Mouse (Mus musculus) spleen, adult 2 months (tissue): ENCODE results near the gene Auts2. TPM values are rescaled to one million over a fixed set of nuclear protein-coding genes. Genes with fewer than 3 reads are reported as not detected.

Source experiments
- DNase-seq, 2 experiments: peaks; one replicate each; pipeline versions ENCODE4 v3.0.0 to v3.0.0-alpha.2; 2012 to 2021; ENCODE audit warnings: low spot score in 2 of 2, low read depth in 1 of 2
- H3K27ac ChIP-seq: fragments of 200-500 bp; 2 replicates; pipeline ENCODE4 v1.5.1; 2012; ENCODE audit warnings: low read length, inconsistent platforms; ENCODE audit not compliant: insufficient read depth
- H3K27me3 ChIP-seq: fragments of 200-500 bp; 2 replicates; pipeline ENCODE4 v1.6.1; 2012; ENCODE audit warnings: mild to moderate bottlenecking, moderate library complexity, low read length, inconsistent platforms; ENCODE audit not compliant: control insufficient read depth, insufficient read depth
- H3K36me3 ChIP-seq: fragments of 200-500 bp; 2 replicates; pipeline ENCODE4 v1.6.1; 2012; ENCODE audit warnings: mild to moderate bottlenecking, low read length, inconsistent platforms; ENCODE audit not compliant: control insufficient read depth, insufficient read depth
- H3K4me1 ChIP-seq: fragments of 200-500 bp; 2 replicates; pipeline ENCODE4 v1.6.1; 2011; ENCODE audit warnings: inconsistent platforms; ENCODE audit not compliant: control insufficient read depth, insufficient read depth, insufficient read length
- H3K4me3 ChIP-seq: fragments of 200-500 bp; 2 replicates; pipeline ENCODE4 v1.5.1; 2011; ENCODE audit warnings: mild to moderate bottlenecking, inconsistent platforms; ENCODE audit not compliant: insufficient read depth, insufficient read length; ENCODE audit errors: extremely low read depth
- CTCF ChIP-seq: fragments of 200-500 bp; IDR thresholded peaks from 2 replicates; pipeline ENCODE4 v1.5.1; 2011; ENCODE audit warnings: mild to moderate bottlenecking, inconsistent platforms; ENCODE audit not compliant: insufficient read depth, insufficient read length, insufficient replicate concordance; ENCODE audit errors: extremely low read depth
- POLR2A ChIP-seq: fragments of 200-500 bp; IDR thresholded peaks from 2 replicates; pipeline ENCODE4 v1.6.1; 2011; ENCODE audit warnings: low read depth, low read length, inconsistent platforms
- WGBS: fragments of 180-500 bp; shearing (Covaris S2); methylation state at CpG from one replicate; pipeline ENCODE4 v1.1.7; 2018; 5-methylcytosine and 5-hydroxymethylcytosine counted together
- polyA plus RNA-seq: library from polyadenylated mRNA; depleted of rRNA; stranded (reverse); fragments of >200 nt; gene quantifications from 2 replicates; pipeline ENCODE4 v1.2.3, GENCODE M21; 2012

The Auts2 gene
- polyA plus RNA-seq, 1 experiment, result 1.3 TPM

DNA sequence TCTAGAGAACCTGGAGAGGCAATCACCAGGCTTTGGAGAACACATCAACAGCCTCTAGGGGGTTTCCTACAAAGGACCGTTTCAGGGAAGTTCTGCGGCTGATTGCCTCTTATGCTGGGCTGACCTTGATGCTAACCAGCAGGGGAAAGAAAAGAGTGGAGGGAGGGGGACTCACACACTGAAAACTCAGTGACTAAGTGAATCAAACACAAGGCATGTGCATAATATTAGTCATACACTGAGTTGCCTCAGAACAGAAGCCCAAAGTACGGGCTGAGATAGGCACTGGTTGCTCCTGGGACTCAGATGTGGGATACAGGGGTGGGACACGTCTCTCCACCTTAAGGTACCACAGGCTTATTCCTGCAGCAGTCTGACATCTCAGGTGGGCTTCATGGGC lies 667.2 kb downstream of the Auts2 start:
- no peaks in the 10 kb centered on the region for H3K36me3 ChIP-seq
- 84% methylated on average over 4 of the region's 4 CpGs for WGBS
- H3K4me1 ChIP-seq, result no peaks in the 10 kb centered on the region
- H3K27ac ChIP-seq, result no peak overlapping the region
- TF ChIP-seq POLR2A, result no peak
- no peak for TF ChIP-seq CTCF
- no peak for DNase-seq
- no peaks in the 10 kb centered on the region for H3K27me3 ChIP-seq
- H3K4me3 ChIP-seq, result no peak overlapping the region

DNA sequence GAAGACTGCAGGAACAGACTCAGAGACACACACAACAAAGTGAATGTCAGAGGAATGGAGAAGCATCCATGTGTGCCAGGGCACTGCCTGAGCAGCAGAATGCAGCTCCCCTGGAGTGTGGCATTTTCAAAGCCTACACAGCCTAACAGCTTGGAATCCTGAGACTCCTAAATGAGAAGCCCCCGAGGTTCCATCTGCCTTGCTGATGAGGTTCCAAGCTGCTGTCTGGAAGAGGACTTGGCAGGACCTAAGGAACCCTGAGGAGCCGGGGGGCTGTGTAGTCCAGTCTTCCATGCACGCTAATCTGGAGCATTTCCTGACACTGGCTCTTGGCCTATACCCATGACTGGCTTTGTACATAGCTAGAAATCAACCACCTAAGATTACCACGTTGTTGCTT lies 670.0 kb downstream of the Auts2 start:
- H3K27me3 ChIP-seq, result no peaks in the 10 kb centered on the region
- H3K4me3 ChIP-seq, result no peak overlapping the region
- no peaks in the 10 kb centered on the region for H3K4me1 ChIP-seq
- H3K36me3 ChIP-seq, result no peaks in the 10 kb centered on the region
- WGBS, result 69% methylated on average over 4 of the region's 4 CpGs
- no peak overlapping the region for H3K27ac ChIP-seq
- DNase-seq, result no peak
- TF ChIP-seq CTCF, result no peak
- no peak for TF ChIP-seq POLR2A

DNA sequence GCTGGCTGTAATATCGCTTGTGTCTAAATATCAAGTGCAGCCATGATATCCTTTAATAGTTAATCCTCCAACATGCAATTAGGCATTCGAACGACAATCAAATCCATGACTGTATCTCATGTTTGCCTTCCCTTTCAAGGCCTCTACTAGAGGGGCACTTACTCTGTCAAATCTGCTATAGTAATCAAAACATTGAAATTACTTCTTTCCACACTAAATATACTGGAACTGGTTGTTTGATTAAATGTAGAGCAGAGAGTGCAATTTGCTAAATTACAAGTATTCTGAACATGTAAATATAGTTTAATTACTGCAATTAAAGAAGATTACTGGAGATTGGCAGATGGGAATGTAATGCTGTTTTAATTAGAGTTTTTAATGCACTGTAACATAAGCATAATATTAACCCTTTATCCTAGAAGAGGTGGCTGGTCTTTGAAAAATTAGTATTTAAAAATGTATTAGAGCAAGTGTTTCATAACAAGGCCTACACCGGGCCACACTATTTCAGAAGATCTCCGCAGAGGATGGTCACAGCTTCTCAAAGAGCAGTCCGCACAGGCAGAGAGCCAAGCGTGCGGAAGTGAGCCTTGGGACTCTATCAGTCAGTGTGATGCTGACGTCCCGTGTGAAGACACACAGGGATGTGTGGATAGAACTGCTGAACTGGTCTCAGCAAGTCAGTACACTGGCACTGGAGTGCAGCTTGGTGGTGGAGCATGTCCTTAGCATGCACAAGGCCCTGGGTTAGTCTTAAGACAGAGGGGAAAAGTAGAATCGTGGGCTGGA lies 673.2 kb downstream of the Auts2 start:
- TF ChIP-seq POLR2A, result no peak
- TF ChIP-seq CTCF, result no peak
- H3K4me1 ChIP-seq, result no peaks in the 10 kb centered on the region
- no peaks in the 10 kb centered on the region for H3K36me3 ChIP-seq
- H3K27me3 ChIP-seq, result no peaks in the 10 kb centered on the region
- WGBS, result 94% methylated on average over 11 of the region's 11 CpGs
- H3K27ac ChIP-seq, result no peak overlapping the region
- no peak overlapping the region for H3K4me3 ChIP-seq
- no peak for DNase-seq

DNA sequence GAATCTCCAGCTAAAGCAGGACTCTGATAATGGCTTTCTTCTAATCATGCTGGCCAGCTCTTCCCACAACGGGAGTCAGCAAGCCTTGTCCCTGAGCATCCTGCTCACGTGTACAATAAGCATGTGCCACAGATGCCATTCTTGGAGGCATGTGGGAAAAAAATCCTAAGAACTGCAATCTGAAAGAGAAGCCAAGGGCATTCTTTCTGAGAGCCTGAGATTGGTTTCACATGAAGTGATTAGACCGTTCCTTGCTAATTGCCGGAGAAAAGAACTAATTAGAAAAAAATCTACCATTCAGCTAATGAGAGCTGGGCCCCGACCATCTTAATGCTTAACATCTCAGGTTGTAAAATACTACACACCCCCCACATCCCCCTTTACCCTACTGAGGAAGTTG lies 677.9 kb downstream of the Auts2 start:
- Histone ChIP-seq H3K27me3 (no peaks in the 10 kb centered on the region), H3K36me3 (no peaks in the 10 kb centered on the region), H3K4me3 (no peak overlapping the region), H3K27ac (no peak overlapping the region), H3K4me1 (no peaks in the 10 kb centered on the region)
- WGBS, result 90% methylated on average over 5 of the region's 5 CpGs
- TF ChIP-seq POLR2A, result no peak
- no peak for TF ChIP-seq CTCF
- DNase-seq, result no peak

DNA sequence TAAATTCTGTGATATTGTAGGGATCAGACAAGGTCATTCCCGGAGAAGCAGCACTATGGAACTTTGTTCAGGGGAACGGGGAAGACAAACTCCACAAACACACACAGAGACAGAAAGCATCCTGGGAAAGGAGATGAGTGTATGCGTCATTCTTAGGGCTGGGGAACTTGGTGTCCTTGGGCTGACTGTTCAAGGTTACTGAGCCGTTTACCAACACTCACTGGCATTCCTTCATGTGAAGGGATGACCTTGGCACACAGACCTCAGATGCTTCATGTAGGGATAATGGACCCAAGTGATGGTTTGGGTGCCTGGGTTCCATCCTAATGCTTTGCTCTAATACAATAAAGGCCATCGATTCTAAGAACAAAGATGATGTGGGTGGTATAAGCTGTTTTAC lies 685.2 kb downstream of the Auts2 start:
- no peak for DNase-seq
- 87% methylated on average over 5 of the region's 5 CpGs for WGBS
- TF ChIP-seq CTCF, result no peak
- TF ChIP-seq POLR2A, result no peak
- H3K4me1 ChIP-seq, result no peaks in the 10 kb centered on the region
- H3K27ac ChIP-seq, result no peak overlapping the region
- H3K36me3 ChIP-seq, result no peaks in the 10 kb centered on the region
- H3K27me3 ChIP-seq, result no peaks in the 10 kb centered on the region
- H3K4me3 ChIP-seq, result no peak overlapping the region

DNA sequence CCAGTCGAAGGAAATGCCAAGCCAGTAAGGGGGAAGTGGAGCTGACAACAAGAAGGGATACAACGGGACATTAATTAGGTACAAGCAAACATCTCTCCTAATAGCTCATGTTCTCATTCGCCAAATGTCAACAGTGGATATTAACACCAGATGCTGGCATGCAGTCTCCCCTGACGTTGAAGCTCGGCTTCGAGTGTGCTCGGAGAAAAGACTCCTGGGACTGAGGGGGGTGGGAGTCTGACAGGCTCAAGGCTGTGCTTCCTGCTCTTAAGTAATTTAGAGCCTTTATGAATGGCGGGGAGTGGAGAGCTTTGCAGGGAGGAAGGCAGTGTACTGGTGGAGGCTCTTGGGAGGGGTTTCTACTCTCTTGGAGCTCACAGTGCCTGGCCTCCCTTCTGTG lies 687.8 kb downstream of the Auts2 start:
- Histone ChIP-seq H3K27me3 (no peaks in the 10 kb centered on the region), H3K4me1 (no peaks in the 10 kb centered on the region), H3K27ac (no peak overlapping the region), H3K36me3 (no peaks in the 10 kb centered on the region), H3K4me3 (no peak overlapping the region)
- 31% methylated on average over 8 of the region's 8 CpGs for WGBS
- DNase-seq, result no peak
- TF ChIP-seq POLR2A (no peak), CTCF (no peak)

DNA sequence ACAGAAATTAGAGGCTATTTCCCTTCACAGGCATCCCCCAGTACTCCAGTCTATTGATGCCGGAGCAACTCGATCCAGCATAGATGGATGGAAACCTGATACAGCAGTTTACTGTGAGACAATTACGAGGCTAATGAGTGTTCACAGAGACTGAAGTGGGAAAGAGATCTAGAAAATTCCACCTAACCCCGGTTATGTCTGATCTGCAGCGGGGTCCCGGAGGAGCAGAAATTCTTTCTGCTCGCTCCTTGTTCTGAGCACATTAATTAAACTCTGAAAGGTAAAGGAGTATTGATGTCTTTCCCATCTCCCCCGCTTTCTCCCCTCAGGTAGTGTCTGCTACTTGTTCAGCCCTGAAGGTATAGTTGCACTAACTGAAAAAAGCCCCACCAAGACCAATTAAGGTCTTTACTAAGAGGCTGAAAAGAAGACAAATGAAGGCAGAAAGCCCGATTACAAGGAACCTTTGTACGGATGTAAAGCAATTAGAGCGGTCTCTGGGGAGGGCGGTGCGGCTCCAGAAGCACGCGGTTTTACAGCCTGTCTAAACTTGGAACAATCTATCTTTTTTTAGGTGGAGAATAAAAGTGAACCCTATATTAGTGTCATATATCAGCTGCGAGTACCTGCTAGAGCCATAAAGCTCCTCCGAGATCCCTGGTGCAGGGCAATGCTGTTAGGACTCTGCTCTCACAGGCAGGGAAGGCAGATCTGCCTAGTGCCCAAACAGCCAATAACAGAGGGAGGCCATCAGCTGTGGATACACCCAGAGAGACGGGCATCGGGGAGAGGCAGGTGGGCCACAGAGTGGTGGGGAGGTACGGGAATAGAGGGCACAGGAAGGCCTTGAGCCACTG lies 691.3 kb downstream of the Auts2 start:
- WGBS, result 85% methylated on average over 20 of the region's 20 CpGs
- no peak for TF ChIP-seq POLR2A
- no peak for TF ChIP-seq CTCF
- DNase-seq, result no peak
- Histone ChIP-seq H3K27ac (no peak overlapping the region), H3K36me3 (no peaks in the 10 kb centered on the region), H3K4me1 (no peaks in the 10 kb centered on the region), H3K4me3 (no peak overlapping the region), H3K27me3 (no peaks in the 10 kb centered on the region)
